Mouse (Mus musculus) retina, postnatal 1 day (tissue): ENCODE data around the gene Cdkn2aip.

Experiments used
- DNase-seq: peaks from one replicate; pipeline ENCODE4 v3.0.0-alpha.2; 2012

Cdkn2aip gene

DNA sequence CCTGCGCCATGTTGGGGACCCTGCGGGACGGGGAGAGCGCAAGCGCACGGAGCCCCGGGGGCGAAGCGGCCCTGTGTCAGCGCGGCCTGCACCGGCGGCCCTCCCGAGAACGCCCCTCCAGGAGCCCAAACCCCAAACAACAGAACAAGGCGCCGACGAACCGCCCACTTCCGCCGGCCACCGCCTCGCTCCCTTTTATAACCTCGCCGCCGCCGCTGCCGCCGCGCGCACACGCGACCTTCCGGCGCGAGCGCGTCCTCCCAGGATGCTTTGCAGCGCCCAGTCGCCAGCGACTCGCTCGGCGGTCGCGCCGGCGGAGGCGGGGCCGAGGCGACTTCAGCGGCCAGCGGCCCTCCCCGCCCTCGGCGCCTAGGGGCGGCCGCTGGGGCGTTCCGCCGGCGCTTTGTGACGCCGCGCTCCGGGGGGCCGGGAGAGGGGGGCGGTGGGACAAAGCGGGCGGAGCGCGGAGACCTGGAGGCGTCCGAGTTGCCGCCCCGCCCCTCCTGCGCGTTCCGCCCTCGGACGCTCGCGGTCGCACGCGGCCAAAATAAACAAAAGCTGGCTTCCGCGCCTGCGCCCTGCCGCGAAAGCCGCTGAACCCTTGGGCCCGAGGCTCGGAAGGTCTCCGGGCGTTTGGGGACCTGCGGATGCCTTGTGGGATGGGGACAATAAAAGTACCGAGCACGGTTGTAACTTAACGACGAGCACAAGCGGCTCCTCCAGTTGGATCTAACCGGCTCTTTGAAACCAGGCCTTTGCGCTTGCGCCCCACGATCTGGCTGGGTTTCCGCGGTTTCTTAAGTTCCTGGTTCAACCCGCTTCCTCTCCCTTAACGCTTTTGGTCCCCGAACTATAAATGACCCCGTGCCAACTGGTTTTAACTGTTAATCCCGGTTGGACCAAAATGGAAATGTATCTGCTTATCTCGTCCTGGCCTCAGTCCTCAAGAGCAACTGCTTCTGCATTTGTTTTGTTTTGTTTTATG, at the start of gene Cdkn2aip:
Gene Cdkn2aip, minus strand, starts transcription at position 172 of the 985 bp plus-strand sequence.
- DNase-seq, result peak; percentile 98

DNA sequence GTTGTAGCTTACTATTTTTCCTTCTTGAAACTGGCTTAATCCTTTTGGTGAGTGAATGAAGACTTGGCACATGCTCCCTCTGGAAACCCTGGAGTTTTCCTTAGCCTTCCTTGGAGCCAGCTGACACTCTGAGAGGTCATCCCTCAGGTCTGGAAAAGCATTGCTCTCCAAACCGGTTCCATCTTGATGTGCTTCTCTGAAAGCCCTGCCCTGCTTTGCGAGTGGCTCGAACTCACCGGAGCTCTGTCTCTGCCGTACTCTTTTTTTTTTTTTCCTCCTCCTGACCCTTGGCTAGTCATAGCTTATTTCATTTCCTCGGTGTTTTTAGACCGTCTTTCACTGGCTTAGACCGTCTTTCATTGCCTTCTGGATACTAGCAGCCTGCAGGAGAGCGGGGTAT, 49.5 kb upstream of the Cdkn2aip start:
- DNase-seq, result peak; percentile 61

DNA sequence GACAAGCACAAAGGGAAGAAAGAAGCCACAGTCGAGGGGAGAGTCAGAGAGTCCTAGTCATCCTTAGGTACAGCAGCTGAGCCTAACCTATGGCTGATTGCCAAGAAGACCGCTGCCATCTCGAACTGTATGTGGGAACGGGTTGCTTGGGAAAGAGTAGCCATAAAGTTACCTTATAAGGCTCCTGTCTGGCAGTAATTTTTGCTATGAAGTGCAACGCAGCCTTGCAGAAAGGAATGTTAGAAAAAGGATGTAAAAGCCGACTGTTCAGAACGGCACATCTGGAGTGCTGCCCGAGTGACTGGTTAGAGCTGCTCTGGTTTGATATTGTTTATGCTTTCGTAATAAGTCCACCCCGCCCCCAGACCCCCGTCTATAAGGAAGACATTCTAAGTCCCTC, 47.0 kb upstream of the Cdkn2aip start:
- DNase-seq, result no peak

DNA sequence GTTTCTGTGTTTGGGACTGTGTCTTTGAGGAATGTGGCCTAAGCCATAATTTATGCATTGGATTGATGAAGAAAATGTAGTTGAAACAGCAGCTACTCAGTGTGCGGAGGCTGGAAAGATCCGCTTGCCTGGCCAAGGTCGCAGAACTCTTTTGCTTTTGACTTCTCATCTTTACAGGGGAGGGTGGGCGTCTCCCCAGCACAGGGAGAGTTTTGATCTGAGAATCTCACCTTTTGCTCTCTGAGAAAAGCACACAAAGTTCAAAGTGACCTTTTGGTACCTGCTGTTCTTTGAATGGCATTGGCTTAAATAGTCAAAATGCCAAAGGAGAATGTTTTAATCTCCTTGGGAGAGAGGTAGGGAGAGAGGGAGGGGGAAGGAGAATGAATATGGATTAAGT, 46.5 kb upstream of the Cdkn2aip start:
- no peak for DNase-seq

DNA sequence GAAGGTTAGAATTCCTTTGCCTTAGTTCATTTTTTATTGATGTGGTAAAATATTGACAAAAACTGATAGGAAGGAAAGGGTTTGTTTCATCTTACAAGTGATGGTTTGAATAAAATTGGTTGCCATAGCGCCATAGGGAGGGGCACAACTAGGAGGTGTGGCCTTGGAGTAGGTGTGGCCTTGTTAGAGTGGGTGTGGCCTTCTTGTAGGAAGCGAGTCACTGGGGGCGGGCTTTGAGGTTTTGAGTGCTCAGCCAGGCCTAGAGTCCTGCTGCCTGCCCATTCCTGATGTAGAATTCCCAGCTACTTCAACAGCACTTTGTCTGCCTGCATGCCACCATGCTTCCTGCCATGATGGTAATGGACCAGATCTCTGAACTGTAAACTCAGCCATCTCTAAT, 39.4 kb upstream of the Cdkn2aip start:
- no peak for DNase-seq

DNA sequence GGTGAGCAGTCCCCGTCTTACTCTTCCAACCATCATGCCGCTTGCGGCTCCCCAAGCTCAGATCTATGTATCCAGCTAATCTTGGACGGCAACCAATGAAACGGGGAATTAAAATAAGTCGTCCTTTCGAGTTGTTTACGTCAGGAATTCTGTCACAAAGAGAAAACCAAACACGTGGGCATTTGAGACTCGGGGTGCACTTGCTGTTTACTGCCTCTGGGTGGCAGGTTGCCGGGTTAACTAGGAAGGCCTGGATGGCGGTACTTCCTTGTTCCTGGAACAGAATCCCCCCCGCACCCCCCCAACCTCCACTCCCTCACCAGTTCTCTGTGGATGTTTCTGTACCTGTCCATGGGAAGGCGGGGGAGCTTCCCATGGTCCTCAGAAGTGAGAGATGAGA, 36.4 kb upstream of the Cdkn2aip start:
- peak; percentile 44 for DNase-seq

DNA sequence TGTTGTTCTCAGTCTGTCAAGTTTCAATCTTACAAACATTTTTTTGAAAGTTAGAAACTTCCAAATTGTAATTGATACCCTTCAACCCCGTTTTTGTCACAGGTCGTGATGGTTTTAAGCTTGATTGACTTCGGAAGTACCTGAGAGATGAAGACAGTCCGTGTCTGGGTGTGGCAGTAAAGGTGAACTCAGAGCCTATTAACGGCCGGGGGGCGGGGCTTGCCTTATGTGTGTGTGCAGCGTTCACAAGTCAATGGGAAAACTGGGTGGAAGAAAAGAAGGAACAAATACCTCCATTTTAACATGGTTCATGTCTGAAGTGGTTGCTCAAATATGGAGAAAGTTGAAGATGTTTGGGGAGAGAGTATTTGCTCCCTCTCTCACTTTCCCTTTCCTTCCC, 35.8 kb upstream of the Cdkn2aip start:
- no peak for DNase-seq

DNA sequence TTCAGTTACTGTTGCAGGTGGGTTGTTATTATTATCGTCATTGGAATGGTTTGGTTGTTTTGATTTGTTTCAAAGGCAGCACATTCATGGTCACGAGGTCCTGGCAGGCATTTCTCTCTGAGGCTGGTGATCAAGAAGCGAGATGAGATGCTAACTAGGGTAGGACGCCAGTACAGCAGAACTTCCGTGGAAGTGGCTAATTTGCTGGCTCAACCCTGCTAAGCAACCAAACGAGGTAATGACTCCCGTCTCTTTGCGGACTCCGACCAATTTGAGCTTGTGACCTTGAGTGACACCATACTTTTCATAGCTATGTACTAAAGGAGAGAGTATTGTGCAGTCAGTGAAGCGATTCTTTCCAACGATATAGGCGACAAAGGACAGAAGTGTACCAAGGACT, 32.6 kb upstream of the Cdkn2aip start:
- DNase-seq, result no peak

DNA sequence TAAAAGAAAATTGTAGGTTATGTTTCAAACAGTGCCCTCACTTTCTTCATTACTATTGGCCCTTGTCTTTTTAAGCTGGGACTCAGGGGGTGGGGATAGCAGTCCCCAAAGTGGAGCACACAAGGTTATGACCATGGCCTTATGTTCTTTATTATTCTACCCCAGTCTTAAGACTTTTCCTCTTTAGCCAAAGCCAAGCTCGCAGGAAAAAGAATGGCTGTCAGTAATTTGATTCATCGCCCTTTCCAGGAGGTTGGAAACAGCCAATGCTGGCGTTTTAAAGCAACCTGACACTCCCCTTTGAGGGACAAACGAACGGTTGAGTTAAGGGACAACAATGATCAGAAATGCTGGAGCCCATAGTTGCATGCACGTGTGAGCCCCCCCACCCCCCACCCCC, 32.1 kb upstream of the Cdkn2aip start:
- DNase-seq, result no peak

DNA sequence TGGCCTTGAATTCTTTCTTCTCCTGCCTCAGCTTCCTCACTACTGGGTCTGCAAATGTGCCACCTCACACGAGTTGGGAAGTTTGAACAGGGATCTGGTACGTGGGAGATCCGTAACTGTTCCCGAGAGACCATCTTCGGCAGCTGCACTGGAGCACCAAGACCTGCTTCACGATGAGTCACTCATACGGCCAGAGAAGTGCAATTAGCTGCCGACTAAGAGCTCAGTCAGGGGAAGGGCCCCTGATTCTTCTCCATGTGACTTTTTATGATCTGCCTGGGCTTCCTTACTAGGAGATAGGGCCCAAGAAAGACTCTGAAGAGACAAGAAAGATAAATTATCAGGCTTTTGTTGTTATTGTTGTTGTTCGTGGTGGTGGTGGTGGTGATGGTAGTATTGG, 31.1 kb upstream of the Cdkn2aip start:
- no peak for DNase-seq

DNA sequence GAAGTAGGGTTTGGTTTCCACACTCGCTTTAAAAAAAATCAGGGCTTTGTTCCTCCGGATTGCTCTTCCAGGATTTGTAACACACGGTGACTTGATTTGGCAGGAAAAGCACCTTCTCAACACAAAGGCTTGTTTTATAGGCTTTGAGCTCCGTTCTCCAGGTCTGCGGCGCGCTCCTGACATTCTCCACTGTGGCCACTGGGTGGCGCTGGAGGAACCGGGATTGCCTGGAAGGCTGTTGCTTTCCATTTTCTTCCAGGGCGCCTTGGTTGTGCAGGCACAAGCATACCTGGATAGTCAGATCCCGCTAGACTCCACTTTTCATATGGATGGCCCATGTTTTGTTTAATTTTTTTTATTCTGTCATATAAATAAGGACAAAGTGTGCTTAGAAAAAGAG, 29.7 kb upstream of the Cdkn2aip start:
- peak; percentile 83 for DNase-seq

DNA sequence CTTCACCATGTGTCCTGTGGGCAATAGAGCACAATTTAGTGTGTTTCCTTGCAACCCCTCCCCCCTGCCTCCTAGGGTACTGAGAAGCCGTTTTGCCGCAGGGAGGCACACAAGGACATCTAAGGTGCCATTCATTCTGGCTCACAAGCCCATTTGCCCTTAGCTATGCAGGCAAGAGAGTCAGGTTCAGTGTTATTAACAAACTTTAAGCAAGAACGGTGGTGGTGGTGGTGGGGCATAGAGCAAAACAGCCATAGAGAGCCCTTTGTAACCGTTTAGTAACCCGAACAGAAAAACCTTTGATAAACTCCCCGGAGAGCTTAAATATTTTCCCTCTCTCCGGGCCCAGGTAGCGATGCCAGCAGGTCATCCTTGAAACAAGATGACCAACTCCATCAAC, 29.3 kb upstream of the Cdkn2aip start:
- no peak for DNase-seq

DNA sequence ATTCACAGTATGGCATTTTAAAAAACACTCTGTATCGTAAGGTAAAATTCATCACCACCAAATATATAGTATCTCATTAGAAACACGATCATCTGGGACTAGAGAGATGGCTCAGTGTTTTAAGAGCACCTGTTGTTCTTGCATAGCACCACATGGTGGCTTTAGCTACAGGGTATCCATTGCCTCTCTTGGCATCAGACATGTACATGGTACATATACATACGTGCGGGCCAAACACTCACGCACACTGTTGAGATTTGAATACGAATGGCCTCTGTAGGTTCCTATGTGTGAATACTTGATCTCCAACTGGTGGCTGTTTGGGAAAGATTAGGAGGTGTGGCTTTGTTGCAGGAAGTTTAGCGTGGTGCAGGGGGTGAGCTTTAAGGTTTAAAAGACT, 28.6 kb upstream of the Cdkn2aip start:
- DNase-seq, result no peak

DNA sequence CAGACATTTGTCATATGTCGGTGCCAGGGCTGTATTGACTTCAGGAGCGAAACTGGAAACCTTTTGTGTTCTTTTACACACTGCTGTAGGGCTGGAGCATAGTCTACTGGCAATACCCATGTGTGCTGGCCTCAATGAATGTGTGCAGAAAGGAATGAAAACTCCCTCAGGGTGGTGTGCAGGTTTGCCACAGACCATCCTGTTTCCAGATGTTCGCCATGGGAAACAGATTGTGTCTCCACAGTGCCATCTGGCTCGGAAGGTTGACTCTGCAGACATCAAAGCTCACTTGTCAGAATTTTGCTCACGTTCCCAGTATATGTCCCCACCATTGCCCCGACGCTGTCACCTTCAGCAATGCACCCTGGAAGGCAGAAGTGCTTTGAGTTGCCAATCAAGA, 23.4 kb upstream of the Cdkn2aip start:
- DNase-seq, result no peak

DNA sequence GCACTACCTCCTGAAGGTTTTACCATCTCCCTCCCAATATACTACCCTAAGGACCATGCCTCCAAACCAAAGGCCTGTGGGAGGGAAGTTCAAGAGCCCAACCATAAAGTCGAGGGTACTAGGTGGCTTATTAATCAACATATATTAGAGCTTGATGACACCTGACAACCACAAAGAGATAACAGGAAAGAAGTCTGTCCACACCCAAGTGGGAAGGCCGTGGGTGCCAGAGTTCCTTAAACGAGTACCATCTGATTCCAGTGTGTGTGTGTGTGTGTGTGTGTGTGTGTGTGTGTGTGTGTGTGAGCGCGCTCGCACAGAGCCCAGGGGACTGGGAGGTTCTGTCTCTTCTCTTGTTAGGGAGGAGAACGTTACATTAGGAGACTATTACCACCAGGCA, 15.6 kb upstream of the Cdkn2aip start:
- DNase-seq, result no peak

DNA sequence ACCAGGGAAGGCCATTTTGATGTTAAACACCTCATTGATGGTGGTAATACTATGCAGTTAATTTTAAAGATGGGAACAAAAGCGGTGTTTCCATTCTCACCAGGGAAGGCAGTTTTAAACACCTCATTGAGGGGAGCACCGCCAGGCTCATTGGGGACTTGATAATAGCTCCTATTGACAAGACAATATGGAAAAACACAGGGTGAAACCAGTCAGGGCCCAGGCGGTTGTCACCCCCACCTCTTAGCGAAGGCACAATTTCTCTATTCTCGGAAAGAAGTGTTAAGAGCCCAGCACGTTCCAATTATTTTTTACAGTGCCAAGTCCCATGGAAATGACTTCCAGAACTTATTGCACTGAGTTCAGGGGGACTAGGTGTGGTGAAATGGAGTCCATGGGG, 13.2 kb upstream of the Cdkn2aip start:
- DNase-seq, result no peak

DNA sequence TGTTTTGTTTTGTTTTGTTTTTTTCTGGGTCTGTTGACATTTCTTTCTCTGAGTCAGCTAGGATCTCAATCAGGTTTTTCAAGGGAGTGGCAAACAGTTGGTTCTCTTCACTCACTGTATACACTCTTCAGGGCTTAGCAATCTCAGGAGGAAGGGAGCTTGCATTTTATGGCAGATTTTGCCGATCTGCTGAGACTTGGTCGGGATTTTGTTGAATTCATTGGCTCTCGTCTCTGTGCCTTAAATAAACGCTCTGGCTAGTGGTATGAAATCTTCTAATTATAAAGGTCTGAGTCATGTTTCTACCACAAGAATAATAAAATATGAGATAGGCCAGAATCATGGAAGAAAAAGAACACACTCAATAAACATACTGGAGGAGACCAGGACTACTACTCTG, 7.9 kb upstream of the Cdkn2aip start:
- DNase-seq, result no peak

DNA sequence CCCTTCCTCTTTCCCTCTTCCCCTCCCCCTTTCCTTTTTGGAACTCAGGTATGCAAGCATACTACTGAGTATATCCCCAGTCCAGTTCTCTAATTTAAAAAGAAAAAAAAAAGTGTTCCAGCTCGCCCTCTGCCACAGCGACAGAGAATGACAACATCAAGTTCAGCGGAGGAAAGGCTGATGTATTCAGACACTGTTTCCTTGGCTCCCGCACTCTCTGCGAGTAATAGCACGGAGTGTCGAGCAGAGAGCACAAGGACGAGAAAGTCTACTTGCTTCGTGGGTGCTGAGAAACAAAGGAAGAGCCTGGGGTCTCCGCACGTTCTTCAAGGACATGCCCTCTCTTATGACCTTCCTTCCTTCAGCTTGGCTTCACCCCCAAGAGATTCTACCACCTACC, 4.9 kb upstream of the Cdkn2aip start:
- DNase-seq, result peak; percentile 43

DNA sequence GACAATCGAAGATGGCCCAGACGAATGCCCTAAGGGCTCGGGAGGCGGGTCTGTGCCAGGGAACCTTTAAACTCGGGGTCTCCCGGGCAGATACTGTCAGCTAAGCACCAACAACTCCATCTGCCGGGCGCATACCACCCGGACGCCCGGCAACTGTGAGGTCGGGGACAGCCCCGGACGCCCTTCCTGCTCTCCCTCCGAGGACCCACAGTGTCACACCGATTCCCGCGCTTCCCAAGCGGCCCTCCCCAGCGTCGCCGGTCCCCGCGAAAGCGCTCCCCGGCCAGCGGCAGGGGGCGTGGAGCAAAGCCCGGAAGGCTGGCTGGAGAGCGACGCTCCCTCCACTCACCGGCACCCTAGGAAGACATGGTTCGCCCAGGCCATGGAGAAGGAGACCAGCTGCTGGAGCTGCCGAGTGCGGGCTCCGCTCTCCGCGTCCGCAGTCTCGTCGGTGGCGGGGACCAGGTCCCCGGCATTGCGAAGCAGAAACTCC, 515 bp downstream of the Cdkn2aip start:
- peak; percentile 71 for DNase-seq

DNA sequence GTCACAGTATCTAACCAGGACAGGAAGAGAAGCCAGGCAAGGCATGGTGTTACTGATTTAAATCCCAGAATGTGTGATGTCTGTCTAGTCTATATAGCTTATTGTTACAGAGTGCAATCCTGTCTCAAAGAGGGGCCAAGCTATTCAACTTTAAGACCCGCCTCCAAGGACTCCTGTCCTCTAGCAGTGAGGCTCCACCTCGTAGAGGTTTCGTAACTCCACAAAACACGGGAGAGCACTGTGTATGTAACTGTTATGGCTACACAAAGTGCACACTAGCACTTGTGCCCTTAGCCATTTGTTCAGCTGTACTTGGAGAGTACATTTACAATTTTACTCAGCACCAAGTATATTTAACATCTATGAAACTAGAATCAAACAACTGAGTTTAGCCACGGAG, 5.6 kb downstream of the Cdkn2aip start:
- DNase-seq, result no peak

DNA sequence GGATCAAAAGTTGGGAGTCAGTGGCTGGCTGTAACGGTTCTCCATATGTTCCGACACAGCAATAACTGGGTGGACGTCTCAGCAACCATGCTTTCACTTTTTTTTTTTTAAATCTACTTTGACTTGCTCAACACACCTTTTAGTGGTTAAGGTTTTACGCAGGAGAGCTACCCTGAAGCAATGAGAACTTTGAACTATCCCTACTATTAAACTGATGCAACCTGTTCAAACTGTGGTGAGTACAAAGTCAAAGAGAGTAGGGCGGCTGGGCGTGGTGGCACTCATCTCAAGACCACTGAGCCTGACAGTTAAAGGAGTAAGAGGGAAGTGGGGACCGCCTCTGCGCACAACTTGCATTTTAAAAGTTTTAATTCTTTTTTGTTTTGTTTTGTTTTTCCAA, 7.0 kb downstream of the Cdkn2aip start:
- no peak for DNase-seq

DNA sequence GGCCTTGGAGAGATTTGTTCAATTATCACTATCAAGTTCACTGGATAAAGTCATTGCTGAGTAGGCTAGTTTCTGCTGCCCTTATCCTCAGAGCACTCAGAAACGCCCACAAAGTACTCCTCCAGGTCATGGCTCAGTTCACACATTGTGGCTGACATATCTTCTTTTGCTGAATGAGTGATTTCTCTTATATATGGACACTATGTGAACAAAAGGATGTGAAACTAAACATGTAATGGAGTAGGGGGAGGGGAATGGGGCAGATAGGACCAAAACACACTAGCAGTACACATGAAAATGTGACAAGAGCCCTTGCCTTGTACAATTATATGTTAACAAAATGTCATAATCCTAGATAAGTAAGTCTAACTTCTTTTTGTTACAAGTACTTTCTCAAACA, 11.4 kb downstream of the Cdkn2aip start:
- DNase-seq, result no peak

DNA sequence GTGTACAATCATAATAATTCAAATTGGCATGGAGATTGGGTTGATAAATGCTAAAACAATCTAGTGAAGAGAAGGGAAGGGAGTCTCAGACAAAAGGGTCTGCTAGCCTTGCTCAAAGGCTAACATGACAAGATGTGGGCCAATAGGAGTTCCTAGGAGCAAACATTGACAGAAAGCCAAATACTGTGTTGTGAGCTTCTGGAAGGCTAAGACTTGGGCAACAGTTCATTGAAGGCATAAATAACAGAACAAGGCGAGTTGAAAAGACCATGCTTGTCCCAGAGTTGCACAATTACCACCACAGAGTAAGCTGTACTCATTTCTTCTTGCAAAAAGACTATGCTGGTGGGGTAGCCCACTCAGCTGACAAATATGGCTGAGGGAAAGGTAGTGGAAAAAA, 16.0 kb downstream of the Cdkn2aip start:
- DNase-seq, result no peak

DNA sequence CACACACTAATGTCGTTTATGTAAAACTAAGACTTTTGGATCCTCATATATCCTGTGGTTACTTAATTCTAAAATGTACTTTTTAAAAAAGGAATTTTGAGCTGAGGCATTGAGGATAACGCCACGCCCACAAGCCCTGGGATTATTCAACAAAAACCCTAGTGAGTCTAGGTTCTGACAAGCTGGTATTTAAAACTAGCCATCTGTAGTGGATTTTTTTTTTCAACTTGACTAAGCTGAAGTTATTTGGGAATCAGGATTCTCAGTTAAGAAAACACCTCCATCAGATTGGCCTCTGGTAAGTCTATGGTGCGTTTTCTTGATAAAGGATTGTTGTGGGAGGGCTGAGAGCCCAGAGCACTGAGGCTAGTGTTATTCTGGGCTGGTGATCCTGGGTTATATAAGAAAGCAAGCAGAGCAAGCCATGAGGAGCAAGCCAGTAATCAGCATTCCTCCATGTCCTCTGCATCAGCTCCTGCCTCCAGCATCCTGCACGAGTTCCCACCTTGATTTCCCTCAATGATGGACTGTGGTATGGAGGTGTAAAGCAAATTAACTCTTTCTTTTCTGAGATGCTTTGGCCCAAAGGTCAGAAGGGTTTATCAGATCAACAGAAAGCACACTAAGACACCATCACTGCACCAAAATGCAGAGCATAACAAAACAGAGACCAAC, 18.2 kb downstream of the Cdkn2aip start:
- no peak for DNase-seq
